In genomic region chr8:120229574-120229916, GRCm38 (mm10) we compare ENCODE assay signal across 9 mouse cellular contexts. TPM values are rescaled to one million over a fixed set of nuclear protein-coding genes. Genes with fewer than 3 reads are reported as not detected.
A peak's percentile ranks its signal among the peaks of the same experiment; 100 is the strongest.
DNase-seq lines count a peak whose midpoint lies in the region; ATAC-seq and TF ChIP-seq lines count a peak whose summit lies in the region.
"Had no signal": no experiment of that assay in that cellular context is flagged by ENCODE, and none has a peak within 500 bp of the region (broad histone marks: within the 10 kb centered on the region; RNA-seq: fewer than 3 reads in every experiment).

No protein-coding gene starts in this region.

- peak overlapping the region; percentile 84 for H3K27ac ChIP-seq in gastrocnemius, adult 2 months
- no peak overlapping the region for H3K27ac ChIP-seq in forebrain, embryonic 13.5 days
- H3K27ac ChIP-seq in kidney, embryonic 15.5 days = no peak overlapping the region
- peak overlapping the region; percentile 70; the same call in 1 of the 2 replicates for H3K27ac ChIP-seq in midbrain, embryonic 13.5 days

- intact Hi-C loops in gastrocnemius, adult 2 months (cut with DNase I) = loop anchor here (5.0 kb wide), 1 partner anchor 42 kb away; no protein-coding TSS in a partner anchor
- intact Hi-C loops in gastrocnemius, postnatal 14 days (cut with DNase I; ENCODE audit: low total_unique reads) = no loop called here

- peaks cover 89% of the 10 kb centered on the region for H3K4me1 ChIP-seq in forebrain, embryonic 13.5 days
- peaks cover 86% of the 10 kb centered on the region for H3K4me1 ChIP-seq in kidney, embryonic 15.5 days
- peaks cover 90% of the 10 kb centered on the region for H3K4me1 ChIP-seq in midbrain, embryonic 13.5 days (replicated peaks)

- peak overlapping the region; percentile 94 for H3K4me2 ChIP-seq in forebrain, embryonic 13.5 days
- peak overlapping the region; percentile 98 for H3K4me2 ChIP-seq in kidney, embryonic 15.5 days
- H3K4me2 ChIP-seq in midbrain, embryonic 13.5 days (replicated peaks) = peak overlapping the region; percentile 73

- TF ChIP-seq CTCF in gastrocnemius, adult 2 months (IDR thresholded peaks at IDR 0.05) = no peak

- H3K4me3 ChIP-seq in gastrocnemius, adult 2 months = peak overlapping the region; percentile 83
- peak overlapping the region; percentile 54 for H3K4me3 ChIP-seq in forebrain, embryonic 13.5 days
- peak overlapping the region; percentile 70 for H3K4me3 ChIP-seq in kidney, embryonic 15.5 days (replicated peaks)
- H3K4me3 ChIP-seq in midbrain, embryonic 13.5 days (replicated peaks) = peak overlapping the region; percentile 61

- DNase-seq in gastrocnemius, adult 2 months = peak; percentile 65
- no peak for DNase-seq in gastrocnemius, postnatal 14 days
- peak; percentile 46 for DNase-seq in NIH3T3 (ENCODE audit: low read depth)
- no peak for DNase-seq in cerebellum, postnatal 14 days
- DNase-seq in layer of hippocampus, postnatal 10 days (ENCODE audit: low spot score in 2 of 2) = no peak

- ATAC-seq in forebrain, embryonic 13.5 days = 0 out of 2 replicates have a peak, but pooled peaks have one; percentile 4
- peak; percentile 22; the same call in 1 of the 2 replicates for ATAC-seq in kidney, embryonic 15.5 days (replicated peaks; ENCODE audit: low FRiP score)
- ATAC-seq in midbrain, embryonic 13.5 days = peak; percentile 18; the same call in 1 of the 2 replicates

- WGBS in forebrain, embryonic 13.5 days = under 1% methylated on average over 22 of the region's 22 CpGs
- under 1% methylated on average over 22 of the region's 22 CpGs for WGBS in kidney, embryonic 15.5 days
- 3% methylated on average over 22 of the region's 22 CpGs for WGBS in midbrain, embryonic 13.5 days

- H3K9ac ChIP-seq in forebrain, embryonic 13.5 days = peak overlapping the region; percentile 71
- H3K9ac ChIP-seq in kidney, embryonic 15.5 days = peak overlapping the region; percentile 71
- peak overlapping the region; percentile 77 for H3K9ac ChIP-seq in midbrain, embryonic 13.5 days (replicated peaks)

- no peaks in the 10 kb centered on the region for H3K36me3 ChIP-seq in forebrain, embryonic 13.5 days (ENCODE audit: poor library complexity, severe bottlenecking)
- H3K36me3 ChIP-seq in kidney, embryonic 15.5 days = no peaks in the 10 kb centered on the region
- no peaks in the 10 kb centered on the region for H3K36me3 ChIP-seq in midbrain, embryonic 13.5 days

- no peaks in the 10 kb centered on the region for H3K9me3 ChIP-seq in forebrain, embryonic 13.5 days (replicated peaks)
- H3K9me3 ChIP-seq in kidney, embryonic 15.5 days (replicated peaks) = no peaks in the 10 kb centered on the region
- H3K9me3 ChIP-seq in midbrain, embryonic 13.5 days = no peaks in the 10 kb centered on the region

- peaks cover 29% of the 10 kb centered on the region for H3K27me3 ChIP-seq in forebrain, embryonic 13.5 days
- peaks cover 52% of the 10 kb centered on the region for H3K27me3 ChIP-seq in kidney, embryonic 15.5 days
- peaks cover 41% of the 10 kb centered on the region for H3K27me3 ChIP-seq in midbrain, embryonic 13.5 days

RNA-seq across cellular contexts. Expression of gene Gse1, which starts 1.3 kb away (rescaled TPM):
- 10 to 100 TPM; 26.5 to 37.3 TPM for total RNA-seq in gastrocnemius, adult 2 months (2021)
- total RNA-seq in gastrocnemius, postnatal 14 days (2021) = 10 to 100 TPM; 22.7 to 28.7 TPM
- polyA plus RNA-seq in forebrain, embryonic 13.5 days (2015; fragmentation: Nextera tagmentation; extraction: Ambion mirVana) = 24.0 and 24.9 TPM in 2 replicates
- 8.3 and 10.0 TPM in 2 replicates for polyA plus RNA-seq in kidney, embryonic 15.5 days (2015; fragmentation: Nextera tagmentation; extraction: Ambion mirVana)
- 22.3 and 22.5 TPM in 2 replicates for polyA plus RNA-seq in midbrain, embryonic 13.5 days (2015; fragmentation: Nextera tagmentation; extraction: Ambion mirVana)
- 10 to 100 TPM; 65.0 to 79.3 TPM for total RNA-seq in layer of hippocampus, postnatal 10 days (2021)

RNA-seq across cellular contexts. Expression of gene Fam92b, which starts 52.3 kb away (rescaled TPM):
- total RNA-seq in gastrocnemius, adult 2 months (2021) = not detected
- total RNA-seq in gastrocnemius, postnatal 14 days (2021) = not detected
- 1.4 and 1.9 TPM in 2 replicates for polyA plus RNA-seq in forebrain, embryonic 13.5 days (2015; fragmentation: Nextera tagmentation; extraction: Ambion mirVana)
- polyA plus RNA-seq in kidney, embryonic 15.5 days (2015; fragmentation: Nextera tagmentation; extraction: Ambion mirVana) = 0.13 TPM in 1 of 2 replicates, not detected in the other
- 2.3 and 2.4 TPM in 2 replicates for polyA plus RNA-seq in midbrain, embryonic 13.5 days (2015; fragmentation: Nextera tagmentation; extraction: Ambion mirVana)
- not detected for total RNA-seq in layer of hippocampus, postnatal 10 days (2021)
- total RNA-seq: heart, postnatal 36 days had no signal

Comparison
In these comparisons a context has a peak if more than half of its experiments do, and no peak if none do; other contexts are left out.
1. DNase-seq: peak in gastrocnemius, adult 2 months (single experiment) and NIH3T3 (single experiment); none in gastrocnemius, postnatal 14 days (single experiment), cerebellum, postnatal 14 days (0 of 2) and layer of hippocampus, postnatal 10 days (0 of 2).
2. H3K27ac ChIP-seq: peak in gastrocnemius, adult 2 months (single experiment) and midbrain, embryonic 13.5 days (single experiment); none in forebrain, embryonic 13.5 days (single experiment) and kidney, embryonic 15.5 days (single experiment).
3. Peak in every context shown above with its lines, with median percentiles within 50 percentile points of each other: H3K4me3 ChIP-seq, ATAC-seq, H3K4me2 ChIP-seq and H3K9ac ChIP-seq.